Mouse (Mus musculus) naive thymus-derived CD4-positive, alpha-beta T cell, adult 2 months (primary cell): ENCODE measurements around the gene Wasf2.
A peak's percentile ranks its signal among the peaks of the same experiment; 100 is the strongest.

ENCODE experiments used
- DNase-seq: peaks from one replicate; pipeline ENCODE4 v3.0.0-alpha.2; 2011; ENCODE audit warnings: low read depth

Gene Wasf2

GRCm38 (mm10) chr4:133175998-133176760 is 45.9 kb downstream of the Wasf2 start:
- peak; percentile 66 for DNase-seq

- no peak for DNase-seq
These were observed 46.6 kb downstream of the Wasf2 start for GRCm38 (mm10) chr4:133176761-133177403.

GRCm38 (mm10) chr4:133178305-133178704 is 48.0 kb downstream of the Wasf2 start:
- DNase-seq: no peak

GRCm38 (mm10) chr4:133179258-133179657 is 49.0 kb downstream of the Wasf2 start:
- DNase-seq: no peak

GRCm38 (mm10) chr4:133182439-133183033 is 52.2 kb downstream of the Wasf2 start:
- DNase-seq: no peak

GRCm38 (mm10) chr4:133184031-133184897 is 54.0 kb downstream of the Wasf2 start:
- no peak for DNase-seq

GRCm38 (mm10) chr4:133184898-133185665 is 54.8 kb downstream of the Wasf2 start:
- DNase-seq: peak; percentile 85

- DNase-seq: no peak
These were observed 55.6 kb downstream of the Wasf2 start for GRCm38 (mm10) chr4:133185893-133186292.

- no peak for DNase-seq
These were observed 56.6 kb downstream of the Wasf2 start for GRCm38 (mm10) chr4:133186856-133187255.

GRCm38 (mm10) chr4:133189396-133189795 is 59.1 kb downstream of the Wasf2 start:
- DNase-seq: no peak

- DNase-seq: no peak
These were observed 64.2 kb downstream of the Wasf2 start for GRCm38 (mm10) chr4:133194482-133194881.

GRCm38 (mm10) chr4:133195014-133195413 is 64.7 kb downstream of the Wasf2 start:
- no peak for DNase-seq

GRCm38 (mm10) chr4:133196136-133196535 is 65.8 kb downstream of the Wasf2 start:
- DNase-seq: no peak

GRCm38 (mm10) chr4:133196852-133197251 is 66.5 kb downstream of the Wasf2 start:
- DNase-seq: no peak

- DNase-seq: no peak
These were observed 67.0 kb downstream of the Wasf2 start for GRCm38 (mm10) chr4:133197355-133197754.

- no peak for DNase-seq
These were observed 67.5 kb downstream of the Wasf2 start for GRCm38 (mm10) chr4:133197801-133198286.

GRCm38 (mm10) chr4:133198337-133199180 is 68.3 kb downstream of the Wasf2 start:
- no peak for DNase-seq

GRCm38 (mm10) chr4:133199743-133200142 is 69.4 kb downstream of the Wasf2 start:
- no peak for DNase-seq

GRCm38 (mm10) chr4:133200343-133200742 is 70.0 kb downstream of the Wasf2 start:
- DNase-seq: no peak
